Mouse (Mus musculus) embryonic facial prominence, embryonic 15.5 days (tissue): ENCODE measurements around the gene Gucd1. TPM values are rescaled to one million over a fixed set of nuclear protein-coding genes. Genes with fewer than 3 reads are reported as not detected.
"Not testable (repeated sequence)": the region's sequence is repeated elsewhere in the genome, so short reads cannot be mapped to it uniquely, and the experiment has no call there.

Source experiments
- ATAC-seq: fragments of 200-750 bp; cut with Nextera tagmentation; 2 replicates; pipeline ENCODE4 v1.8.0; 2017; ENCODE audit warnings: low read depth, moderate TSS enrichment; ENCODE audit not compliant: insufficient number of reproducible peaks, low FRiP score, low TSS enrichment
- H3K27ac ChIP-seq: fragments of 300-500 bp; sonication (generic); replicated peaks from 2 replicates; pipeline ENCODE4 v1.5.1; 2015; ENCODE audit warnings: mild to moderate bottlenecking, inconsistent platforms
- H3K27me3 ChIP-seq: fragments of 300-500 bp; sonication (generic); 2 replicates; pipeline ENCODE4 v1.6.1; 2015; ENCODE audit warnings: inconsistent platforms
- H3K36me3 ChIP-seq: fragments of 300-500 bp; sonication (generic); 2 replicates; pipeline ENCODE4 v1.6.1; 2015; ENCODE audit warnings: mild to moderate bottlenecking, inconsistent platforms
- H3K4me1 ChIP-seq: fragments of 300-500 bp; sonication (generic); 2 replicates; pipeline ENCODE4 v1.6.1; 2015; ENCODE audit warnings: inconsistent platforms
- H3K4me2 ChIP-seq: fragments of 300-500 bp; sonication (generic); replicated peaks from 2 replicates; pipeline ENCODE4 v1.6.1; 2015; ENCODE audit warnings: mild to moderate bottlenecking, inconsistent platforms
- H3K4me3 ChIP-seq: fragments of 300-500 bp; sonication (generic); replicated peaks from 2 replicates; pipeline ENCODE4 v1.5.1; 2015; ENCODE audit warnings: mild to moderate bottlenecking, inconsistent platforms
- H3K9ac ChIP-seq: fragments of 300-500 bp; sonication (generic); 2 replicates; pipeline ENCODE4 v1.6.1; 2015; ENCODE audit warnings: inconsistent platforms
- H3K9me3 ChIP-seq: fragments of 300-500 bp; sonication (generic); replicated peaks from 2 replicates; pipeline ENCODE4 v1.6.1; 2016; ENCODE audit warnings: inconsistent platforms
- WGBS: fragments of 180-500 bp; shearing (Covaris S2); methylation state at CpG from one replicate; pipeline ENCODE4 v1.1.7; 2015; 5-methylcytosine and 5-hydroxymethylcytosine counted together
- polyA plus RNA-seq: library from polyadenylated mRNA; unstranded; fragments of >200 nt; fragmentation: Nextera tagmentation; extraction: Ambion mirVana; gene quantifications from 2 replicates; pipeline ENCODE4 v1.2.1, GENCODE M21; 2015

Gene Gucd1
- polyA plus RNA-seq, 1 experiment from 2014 or later = 26.3 TPM

DNA sequence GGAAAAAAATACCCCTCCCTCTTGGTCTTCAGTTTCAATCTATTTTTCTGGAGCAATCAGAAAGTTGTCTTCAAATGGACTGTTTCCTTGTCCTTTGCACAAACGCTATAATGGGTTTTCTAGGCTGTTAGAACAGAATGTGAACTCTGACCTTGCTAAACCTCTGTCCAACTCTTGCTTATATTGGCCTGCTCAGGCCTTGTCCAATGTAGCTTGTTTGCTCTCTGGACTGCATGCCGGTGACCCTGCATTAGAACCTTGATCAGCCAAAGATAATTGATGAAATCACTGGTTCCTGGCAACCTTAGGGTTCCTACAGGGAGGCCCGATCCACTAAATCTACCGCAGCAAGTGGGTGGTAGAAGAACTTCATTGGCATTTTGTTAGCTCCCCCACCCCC lies 110.0 kb downstream of the Gucd1 start:
- WGBS = 68% methylated on average over 4 of the region's 4 CpGs
- Histone ChIP-seq H3K4me2 (no peak overlapping the region), H3K27me3 (no peaks in the 10 kb centered on the region), H3K4me3 (no peak overlapping the region), H3K27ac (no peak overlapping the region), H3K4me1 (peaks cover 10% of the 10 kb centered on the region), H3K9ac (no peak overlapping the region), H3K9me3 (no peaks in the 10 kb centered on the region), H3K36me3 (no peaks in the 10 kb centered on the region)
- ATAC-seq = no peak

- H3K27ac ChIP-seq = no peak overlapping the region
- no peaks in the 10 kb centered on the region for H3K9me3 ChIP-seq
- H3K27me3 ChIP-seq = no peaks in the 10 kb centered on the region
- H3K4me1 ChIP-seq = peaks cover 4% of the 10 kb centered on the region; the same call in 1 of the 2 replicates
- H3K4me3 ChIP-seq = 0 out of 2 replicates have a peak overlapping the region, but pooled peaks have one; percentile 7
- H3K9ac ChIP-seq = no peak overlapping the region
- 42% methylated on average over 13 of the region's 13 CpGs for WGBS
- H3K4me2 ChIP-seq = peak overlapping the region; percentile 24; the same call in 1 of the 2 replicates
- ATAC-seq = peak; percentile 63; the same call in 1 of the 2 replicates
- no peaks in the 10 kb centered on the region for H3K36me3 ChIP-seq
Measured at GRCm38 (mm10) chr10:75406755-75407154, 111.0 kb downstream of the Gucd1 start.

GRCm38 (mm10) chr10:75405916-75406315 lies 111.9 kb downstream of the Gucd1 start:
- H3K9me3 ChIP-seq = no peaks in the 10 kb centered on the region
- no peak for ATAC-seq
- H3K4me2 ChIP-seq = no peak overlapping the region
- H3K9ac ChIP-seq = no peak overlapping the region
- H3K27ac ChIP-seq = no peak overlapping the region
- WGBS = 87% methylated on average over 8 of the region's 8 CpGs
- H3K4me1 ChIP-seq = peaks cover 4% of the 10 kb centered on the region; the same call in 1 of the 2 replicates
- H3K4me3 ChIP-seq = no peak overlapping the region
- no peaks in the 10 kb centered on the region for H3K27me3 ChIP-seq
- no peaks in the 10 kb centered on the region for H3K36me3 ChIP-seq

DNA sequence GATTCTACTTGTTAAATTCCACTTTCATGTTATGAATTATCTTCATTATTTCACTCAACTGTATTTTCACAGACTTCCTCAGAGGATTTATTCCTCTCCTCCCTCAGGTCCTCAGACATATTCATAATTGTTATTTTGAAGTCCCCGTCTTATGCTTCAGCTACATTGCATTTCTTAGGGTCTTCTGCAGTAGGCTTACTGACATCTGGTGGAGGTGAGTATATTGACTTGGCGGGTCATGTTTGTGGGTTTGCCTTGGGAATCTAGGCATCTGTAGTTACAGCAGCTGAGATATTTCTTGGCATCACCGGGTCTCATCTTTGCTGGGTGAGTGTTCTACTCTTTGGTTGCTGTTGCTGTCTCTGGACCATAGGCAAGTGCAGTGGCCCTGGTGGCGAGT lies 116.8 kb downstream of the Gucd1 start, which contains the start of gene Upb1:
Gene Upb1, plus strand, starts transcription at position 158 of the 400 bp plus-strand sequence.
- WGBS = 76% methylated on average over 4 of the region's 4 CpGs
- no peaks in the 10 kb centered on the region for H3K27me3 ChIP-seq
- H3K9me3 ChIP-seq = no peaks in the 10 kb centered on the region
- ATAC-seq = no peak
- H3K27ac ChIP-seq = no peak within 1 kb of the TSS
- no peaks in the 10 kb centered on the region for H3K4me1 ChIP-seq
- no peak within 1 kb of the TSS for H3K9ac ChIP-seq
- no peak within 1 kb of the TSS for H3K4me3 ChIP-seq
- no peaks in the 10 kb centered on the region for H3K36me3 ChIP-seq
- no peak within 1 kb of the TSS for H3K4me2 ChIP-seq

DNA sequence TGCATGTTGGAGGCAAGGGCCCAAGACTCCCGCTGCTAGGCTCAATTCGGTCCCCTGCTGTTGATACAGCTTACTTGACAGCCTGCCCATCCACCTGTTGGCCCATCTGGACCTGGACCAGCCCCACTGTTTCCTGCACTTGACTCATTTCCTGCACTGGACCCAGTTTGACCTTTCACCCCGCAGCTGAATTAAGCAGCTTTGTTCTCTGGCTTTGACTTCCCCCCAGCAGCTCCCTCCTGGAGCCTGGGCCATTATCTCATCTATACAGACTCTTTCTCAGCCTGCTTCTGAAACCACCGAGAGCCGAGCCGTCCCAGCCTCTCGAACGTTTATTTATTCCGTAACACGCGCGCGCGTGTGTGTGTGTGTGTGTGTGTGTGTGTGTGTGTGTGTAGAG lies 120.8 kb downstream of the Gucd1 start:
- Histone ChIP-seq H3K36me3 (no peaks in the 10 kb centered on the region), H3K4me3 (no peak overlapping the region), H3K9ac (no peak overlapping the region), H3K4me1 (no peaks in the 10 kb centered on the region), H3K4me2 (no peak overlapping the region), H3K27ac (no peak overlapping the region), H3K27me3 (no peaks in the 10 kb centered on the region), H3K9me3 (no peaks in the 10 kb centered on the region)
- 45% methylated on average over 14 of the region's 14 CpGs for WGBS
- ATAC-seq = no peak

- ATAC-seq = no peak
Measured at GRCm38 (mm10) chr10:75394796-75395195, 123.0 kb downstream of the Gucd1 start.

GRCm38 (mm10) chr10:75390832-75391231 lies 126.9 kb downstream of the Gucd1 start:
- Histone ChIP-seq H3K4me1 (no peaks in the 10 kb centered on the region), H3K27me3 (no peaks in the 10 kb centered on the region), H3K4me3 (no peak overlapping the region), H3K9ac (no peak overlapping the region), H3K36me3 (no peaks in the 10 kb centered on the region), H3K27ac (no peak overlapping the region), H3K4me2 (no peak overlapping the region), H3K9me3 (no peaks in the 10 kb centered on the region)
- no peak for ATAC-seq
- WGBS = 84% methylated on average over 4 of the region's 4 CpGs

More at GRCm38 (mm10) chr10:75394796-75395195, 123.0 kb downstream of the Gucd1 start:
- no peaks in the 10 kb centered on the region for H3K27me3 ChIP-seq
- no peak overlapping the region for H3K27ac ChIP-seq
- H3K9me3 ChIP-seq = no peaks in the 10 kb centered on the region
- H3K36me3 ChIP-seq = no peaks in the 10 kb centered on the region
- H3K4me2 ChIP-seq = no peak overlapping the region
- H3K4me1 ChIP-seq = no peaks in the 10 kb centered on the region
- H3K9ac ChIP-seq = no peak overlapping the region
- H3K4me3 ChIP-seq = no peak overlapping the region
- WGBS = 79% methylated on average over 8 of the region's 8 CpGs

- Histone ChIP-seq H3K4me2 (no peak overlapping the region), H3K9ac (no peak overlapping the region), H3K9me3 (no peaks in the 10 kb centered on the region), H3K27ac (no peak overlapping the region), H3K4me1 (no peaks in the 10 kb centered on the region), H3K27me3 (no peaks in the 10 kb centered on the region), H3K36me3 (no peaks in the 10 kb centered on the region), H3K4me3 (no peak overlapping the region)
- ATAC-seq = no peak
- WGBS = 84% methylated on average over 2 of the region's 2 CpGs
Measured at GRCm38 (mm10) chr10:75390156-75390555, 127.6 kb downstream of the Gucd1 start.

DNA sequence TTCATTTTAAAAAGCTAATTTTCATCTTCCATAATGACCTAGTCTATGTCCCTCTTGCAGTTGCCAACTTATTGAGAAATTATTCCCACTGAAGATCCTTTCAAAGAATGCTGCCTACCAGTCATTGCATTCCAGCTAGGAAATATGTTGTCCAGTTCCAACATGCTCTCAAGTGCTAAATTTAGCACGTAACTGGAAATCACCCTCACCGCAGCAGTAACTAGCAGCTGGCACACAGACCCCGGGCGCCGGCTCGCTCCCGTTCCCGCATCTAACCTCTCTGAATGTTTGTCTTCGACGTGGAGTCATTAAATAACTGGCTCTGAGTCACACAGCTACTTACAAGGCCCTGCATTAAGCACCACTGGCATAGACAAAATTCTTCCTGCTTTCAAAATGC lies 139.1 kb downstream of the Gucd1 start:
- no peaks in the 10 kb centered on the region for H3K27me3 ChIP-seq
- H3K4me1 ChIP-seq = no peaks in the 10 kb centered on the region
- no peak overlapping the region for H3K4me2 ChIP-seq
- ATAC-seq = no peak
- 47% methylated on average over 10 of the region's 10 CpGs for WGBS
- no peak overlapping the region for H3K9ac ChIP-seq
- H3K4me3 ChIP-seq = no peak overlapping the region
- H3K36me3 ChIP-seq = no peaks in the 10 kb centered on the region
- H3K27ac ChIP-seq = no peak overlapping the region
- H3K9me3 ChIP-seq = no peaks in the 10 kb centered on the region

- not testable (repeated sequence) for H3K4me3 ChIP-seq, H3K36me3 ChIP-seq, H3K27ac ChIP-seq, H3K4me1 ChIP-seq, H3K4me2 ChIP-seq, H3K9ac ChIP-seq, H3K27me3 ChIP-seq, H3K9me3 ChIP-seq, ATAC-seq
- 70% methylated on average over 15 of the region's 19 CpGs for WGBS
Measured at GRCm38 (mm10) chr10:75373655-75374351, 144.0 kb downstream of the Gucd1 start.

GRCm38 (mm10) chr10:75365231-75365633 lies 152.5 kb downstream of the Gucd1 start:
- Histone ChIP-seq H3K4me1 (0 out of 2 replicates have a peak, but pooled peaks cover 3% of the 10 kb centered on the region), H3K36me3 (no peaks in the 10 kb centered on the region), H3K9ac (no peak overlapping the region), H3K27me3 (no peaks in the 10 kb centered on the region), H3K4me2 (no peak overlapping the region; the same call in 1 of the 2 replicates), H3K9me3 (no peaks in the 10 kb centered on the region), H3K27ac (no peak overlapping the region), H3K4me3 (peak overlapping the region; percentile 22)
- 37% methylated on average over 6 of the region's 6 CpGs for WGBS
- ATAC-seq = no peak

GRCm38 (mm10) chr10:75364796-75365195 lies 153.0 kb downstream of the Gucd1 start:
- Histone ChIP-seq H3K27ac (no peak overlapping the region), H3K27me3 (no peaks in the 10 kb centered on the region), H3K9me3 (no peaks in the 10 kb centered on the region), H3K4me2 (no peak overlapping the region), H3K36me3 (no peaks in the 10 kb centered on the region), H3K4me3 (no peak overlapping the region), H3K4me1 (0 out of 2 replicates have a peak, but pooled peaks cover 3% of the 10 kb centered on the region), H3K9ac (no peak overlapping the region)
- ATAC-seq = no peak
- 68% methylated on average over 9 of the region's 9 CpGs for WGBS
